In genomic region chr4:136249780-136250179, GRCm38 (mm10) we compare ENCODE assay signal across 8 mouse cellular contexts. TPM values are rescaled to one million over a fixed set of nuclear protein-coding genes. Genes with fewer than 3 reads are reported as not detected.
A peak's percentile ranks its signal among the peaks of the same experiment; 100 is the strongest.
DNase-seq lines count a peak whose midpoint lies in the region; ATAC-seq lines count a peak whose summit lies in the region.

No protein-coding gene starts in this region.

- H3K27me3 ChIP-seq in heart, embryonic 15.5 days, result peaks cover 40% of the 10 kb centered on the region
- H3K27me3 ChIP-seq in liver, embryonic 15.5 days, result peaks cover 75% of the 10 kb centered on the region

- H3K9me3 ChIP-seq in heart, embryonic 15.5 days (replicated peaks), result no peaks in the 10 kb centered on the region
- no peaks in the 10 kb centered on the region for H3K9me3 ChIP-seq in liver, embryonic 15.5 days (replicated peaks)

- WGBS in heart, embryonic 15.5 days, result 31% methylated on average over 9 of the region's 9 CpGs
- WGBS in liver, embryonic 15.5 days (ENCODE audit: insufficient replicate concordance), result 21% methylated on average over 9 of the region's 9 CpGs

- H3K36me3 ChIP-seq in heart, embryonic 15.5 days, result no peaks in the 10 kb centered on the region
- no peaks in the 10 kb centered on the region for H3K36me3 ChIP-seq in liver, embryonic 15.5 days (replicated peaks)

- peak; percentile 51 for DNase-seq in testis, postnatal 10 days (ENCODE audit: low spot score)
- DNase-seq in testis, postnatal 14 days (ENCODE audit: low spot score), result no peak
- peak; percentile 62 to 71 for DNase-seq in urinary bladder, postnatal 4 days (ENCODE audit: low spot score in 2 of 2)
- DNase-seq in cerebellum, adult 9-11 months, result no peak
- no peak for DNase-seq in right cerebral cortex, postnatal 4 days

- peak overlapping the region; percentile 85; the same call in 1 of the 2 replicates for H3K27ac ChIP-seq in heart, embryonic 15.5 days
- H3K27ac ChIP-seq in liver, embryonic 15.5 days (replicated peaks), result no peak overlapping the region

- H3K4me1 ChIP-seq in heart, embryonic 15.5 days (replicated peaks), result peaks cover 51% of the 10 kb centered on the region
- peaks cover 24% of the 10 kb centered on the region for H3K4me1 ChIP-seq in liver, embryonic 15.5 days (replicated peaks)

- H3K9ac ChIP-seq in heart, embryonic 15.5 days, result no peak overlapping the region
- no peak overlapping the region for H3K9ac ChIP-seq in liver, embryonic 15.5 days

- peak overlapping the region; percentile 79 for H3K4me3 ChIP-seq in heart, embryonic 15.5 days
- H3K4me3 ChIP-seq in liver, embryonic 15.5 days (replicated peaks), result no peak overlapping the region

- peak overlapping the region; percentile 92 for H3K4me2 ChIP-seq in heart, embryonic 15.5 days
- H3K4me2 ChIP-seq in liver, embryonic 15.5 days, result peak overlapping the region; percentile 53

- 0 out of 2 replicates have a peak, but pooled peaks have one; percentile 24 for ATAC-seq in heart, embryonic 15.5 days (replicated peaks; ENCODE audit: insufficient number of reproducible peaks, insufficient read depth, low FRiP score, low read depth)
- ATAC-seq in liver, embryonic 15.5 days (ENCODE audit: insufficient read depth), result 0 out of 2 replicates have a peak, but pooled peaks have one; percentile 12
- no peak for ATAC-seq in megakaryocyte-erythroid progenitor cell, adult 5-6 weeks (replicated peaks; ENCODE audit: low FRiP score, low TSS enrichment, poor library complexity, severe bottlenecking)

RNA-seq across cellular contexts. Expression of gene Tcea3, which starts 2.3 kb away (rescaled TPM):
- polyA plus RNA-seq in heart, embryonic 15.5 days (2015; fragmentation: Nextera tagmentation; extraction: Ambion mirVana), result 47.7 and 61.6 TPM in 2 replicates
- polyA plus RNA-seq in liver, embryonic 15.5 days (2015; fragmentation: Nextera tagmentation; extraction: Ambion mirVana), result 19.2 and 20.9 TPM in 2 replicates
- not detected in 2 replicates for total RNA-seq in megakaryocyte-erythroid progenitor cell, adult 5-6 weeks (2014; fragmentation: Nextera tagmentation)
- not detected in 2 replicates for total RNA-seq in megakaryocyte-erythroid progenitor cell, adult 5-6 weeks (2017)

RNA-seq across cellular contexts. Expression of gene Zfp46, which starts 34.7 kb away (rescaled TPM):
- 18.3 and 21.5 TPM in 2 replicates for polyA plus RNA-seq in heart, embryonic 15.5 days (2015; fragmentation: Nextera tagmentation; extraction: Ambion mirVana)
- 2.6 and 3.4 TPM in 2 replicates for polyA plus RNA-seq in liver, embryonic 15.5 days (2015; fragmentation: Nextera tagmentation; extraction: Ambion mirVana)
- total RNA-seq in megakaryocyte-erythroid progenitor cell, adult 5-6 weeks (2014; fragmentation: Nextera tagmentation), result 7.3 and 9.4 TPM in 2 replicates
- 8.0 and 9.0 TPM in 2 replicates for total RNA-seq in megakaryocyte-erythroid progenitor cell, adult 5-6 weeks (2017)

RNA-seq across cellular contexts. Expression of gene Asap3, which starts 43.6 kb away (rescaled TPM):
- 2.6 and 4.8 TPM in 2 replicates for polyA plus RNA-seq in heart, embryonic 15.5 days (2015; fragmentation: Nextera tagmentation; extraction: Ambion mirVana)
- polyA plus RNA-seq in liver, embryonic 15.5 days (2015; fragmentation: Nextera tagmentation; extraction: Ambion mirVana), result 2.5 and 3.0 TPM in 2 replicates
- not detected in 2 replicates for total RNA-seq in megakaryocyte-erythroid progenitor cell, adult 5-6 weeks (2014; fragmentation: Nextera tagmentation)
- total RNA-seq in megakaryocyte-erythroid progenitor cell, adult 5-6 weeks (2017), result not detected in 2 replicates

Comparison
In these comparisons a context has a peak if more than half of its experiments do, and no peak if none do; other contexts are left out.
1. DNase-seq: peak in testis, postnatal 10 days (single experiment) and urinary bladder, postnatal 4 days (2 of 2); none in testis, postnatal 14 days (single experiment), cerebellum, adult 9-11 months (single experiment) and right cerebral cortex, postnatal 4 days (single experiment).